Mouse (Mus musculus): Measurements from ENCODE around the gene Gm3173.
"Not testable (repeated sequence)": the region's sequence is repeated elsewhere in the genome, so short reads cannot be mapped to it uniquely, and the experiment has no call there.

Gene Gm3173

DNA sequence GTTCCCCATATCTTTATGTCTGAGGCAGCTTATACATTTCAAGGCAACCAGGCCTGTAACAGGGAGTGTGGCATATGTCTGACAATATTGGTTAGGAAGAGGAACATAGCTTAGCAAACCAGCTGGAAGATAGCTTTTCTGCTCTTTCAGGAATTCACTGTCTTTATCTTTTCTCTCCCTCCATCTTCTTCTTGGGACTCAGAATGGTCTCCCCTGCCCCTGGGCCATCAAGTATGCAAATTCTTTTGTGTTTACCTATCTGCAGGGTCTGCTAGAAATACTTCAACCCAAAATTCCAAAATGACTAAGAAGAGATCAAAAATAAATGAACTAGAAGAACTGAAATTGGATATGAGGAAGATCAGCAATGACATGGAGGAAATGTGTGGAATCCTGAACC lies at the start of gene Gm3173:
Gm3173 (plus strand) TSS at position 301 of the 400 bp plus-strand sequence.
- not testable (repeated sequence) for DNase-seq (ENCODE audit: low spot score)

DNA sequence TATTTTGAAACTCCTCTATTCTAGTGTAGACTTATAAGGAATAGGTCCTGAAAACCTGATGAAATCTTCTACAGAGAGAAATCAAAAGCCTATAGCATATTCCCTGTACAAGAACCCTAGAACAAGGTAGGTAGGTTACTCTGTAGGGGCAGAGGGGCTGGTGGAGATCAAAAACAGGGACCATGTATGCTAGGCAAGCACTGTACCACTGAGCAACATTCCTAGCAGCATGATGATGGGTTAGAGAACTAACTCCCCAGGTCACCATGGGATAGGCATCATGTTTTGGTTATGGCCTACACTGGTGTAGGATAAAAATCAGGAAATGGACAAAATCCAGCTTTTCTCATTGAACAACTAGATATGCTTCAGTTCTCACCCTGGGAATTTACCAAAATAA lies 45.2 kb upstream of the Gm3173 start:
- DNase-seq (ENCODE audit: low spot score): not testable (repeated sequence)

DNA sequence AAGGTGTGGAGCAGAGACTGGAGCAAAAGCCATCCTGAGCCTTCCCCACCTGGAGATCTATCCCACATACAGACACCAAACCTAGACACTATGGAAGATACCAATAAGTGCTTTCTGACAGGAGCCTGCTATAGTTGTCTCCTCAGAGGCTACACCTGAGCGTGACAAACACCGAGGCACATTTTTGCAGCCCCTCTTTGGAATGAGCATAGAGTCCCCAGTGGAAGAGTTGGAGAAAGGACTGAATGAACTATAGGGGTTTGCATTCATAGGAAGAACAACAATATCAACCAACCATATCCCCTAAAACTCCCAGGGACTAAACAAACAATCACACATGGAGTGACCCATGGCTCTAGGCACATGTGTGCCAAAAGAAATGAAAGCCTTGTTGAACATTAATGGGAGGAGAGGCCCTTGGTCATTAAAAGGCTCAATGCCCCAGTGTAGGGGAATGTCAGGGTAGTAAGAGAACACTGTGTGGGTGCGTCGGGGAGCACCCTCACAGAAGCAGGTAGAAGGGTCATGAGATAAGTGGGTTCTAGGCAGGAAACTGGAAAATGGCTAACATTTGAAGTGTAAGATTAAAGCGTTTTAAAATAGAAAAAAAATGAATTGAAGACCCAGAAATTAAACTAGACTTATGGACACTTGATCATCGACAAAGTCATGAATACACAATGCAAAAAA lies 37.8 kb upstream of the Gm3173 start:
- not testable (repeated sequence) for DNase-seq (ENCODE audit: low spot score)

DNA sequence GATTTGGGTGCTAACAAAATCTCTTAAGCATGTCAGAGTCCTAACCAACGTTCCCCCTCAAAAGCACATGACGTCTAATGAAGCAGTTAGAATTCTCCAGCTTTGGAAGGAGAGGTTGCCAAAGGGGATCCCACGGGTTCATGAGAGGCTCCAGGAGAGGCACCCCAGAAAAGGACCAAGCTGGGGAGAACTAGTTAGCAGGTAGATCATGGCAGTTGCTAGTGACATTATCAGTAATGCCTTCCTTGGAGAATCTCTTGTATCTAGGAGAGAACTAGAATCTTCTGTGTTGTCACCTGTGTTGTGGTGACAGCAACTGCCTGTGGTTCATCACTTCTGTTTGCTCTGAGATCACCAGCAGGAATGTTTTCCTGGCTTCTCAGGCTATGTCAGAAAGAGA lies 33.6 kb upstream of the Gm3173 start, which contains the start of gene Gm3159:
Gm3159 (plus strand) TSS at position 301 of the 400 bp plus-strand sequence.
- DNase-seq (ENCODE audit: low spot score): not testable (repeated sequence)

DNA sequence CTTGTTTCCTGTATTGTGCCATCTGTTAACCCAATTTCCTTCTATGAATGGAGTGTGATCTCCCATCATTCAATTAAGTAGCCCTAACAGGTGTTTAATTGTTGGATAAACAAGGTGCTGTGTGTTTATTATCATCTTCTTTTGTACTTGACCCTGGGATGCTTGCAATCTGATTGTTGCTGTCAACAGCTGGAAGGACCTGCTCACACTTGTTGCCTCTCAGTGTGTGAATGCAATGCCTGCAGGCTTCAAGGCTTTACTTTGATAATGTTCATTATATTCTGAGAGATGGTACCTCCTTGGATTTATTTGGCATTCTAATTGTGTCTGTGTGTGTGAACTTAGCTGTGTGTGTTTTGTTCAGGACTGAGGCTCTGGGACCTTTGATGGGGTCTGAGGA lies 32.2 kb upstream of the Gm3173 start:
- DNase-seq (ENCODE audit: low spot score): not testable (repeated sequence)

DNA sequence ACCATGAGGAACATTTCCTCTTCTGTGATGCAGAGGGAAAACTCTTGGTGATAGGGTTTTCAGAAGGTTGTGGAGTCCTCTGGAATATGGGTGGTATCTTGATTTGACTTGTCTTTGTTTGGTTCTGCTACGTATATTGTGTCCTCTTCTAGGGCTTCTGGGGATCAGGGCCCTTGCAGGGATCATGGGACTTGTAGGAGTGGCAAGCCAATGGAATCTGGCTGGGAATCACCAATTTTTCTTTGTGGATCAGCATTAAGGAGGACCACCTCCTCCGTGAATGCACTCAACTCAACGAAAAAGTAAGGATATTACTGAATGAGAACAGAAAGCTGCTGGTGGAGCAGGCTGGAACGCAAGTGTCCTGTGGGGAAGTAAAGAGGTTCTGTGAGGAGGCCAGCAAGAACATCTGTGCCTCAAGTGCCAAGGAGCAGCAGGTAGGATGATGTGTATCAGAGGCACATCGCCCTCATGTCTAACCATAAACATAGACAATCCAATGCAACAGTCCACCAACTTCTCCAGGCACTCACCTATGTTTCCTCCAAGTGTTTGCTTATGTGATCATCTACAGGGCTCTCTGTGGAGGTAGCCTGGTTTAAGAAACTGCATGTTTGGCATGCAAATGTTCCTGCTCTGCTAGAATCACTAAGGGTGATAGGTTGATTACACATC lies 30.5 kb upstream of the Gm3173 start:
- not testable (repeated sequence) for DNase-seq (ENCODE audit: low spot score)

DNA sequence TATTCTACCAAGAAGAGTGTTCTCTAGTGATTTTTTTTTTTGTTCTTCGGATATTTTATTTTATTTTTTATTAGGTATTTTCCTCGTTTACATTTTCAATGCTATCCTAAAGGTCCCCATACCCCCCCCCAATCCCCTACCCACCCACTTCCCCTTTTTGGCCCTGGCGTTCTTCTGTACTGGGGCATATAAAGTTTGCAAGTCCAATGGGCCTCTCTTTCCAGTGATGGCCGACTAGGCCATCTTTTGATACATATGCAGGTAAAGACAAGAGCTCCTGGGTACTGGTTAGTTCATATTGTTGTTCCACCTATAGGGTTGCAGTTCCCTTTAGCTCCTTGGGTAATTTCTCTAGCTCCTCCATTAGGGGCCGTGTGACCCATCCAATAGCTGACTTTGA lies 29.5 kb upstream of the Gm3173 start:
- DNase-seq (ENCODE audit: low spot score): not testable (repeated sequence)

DNA sequence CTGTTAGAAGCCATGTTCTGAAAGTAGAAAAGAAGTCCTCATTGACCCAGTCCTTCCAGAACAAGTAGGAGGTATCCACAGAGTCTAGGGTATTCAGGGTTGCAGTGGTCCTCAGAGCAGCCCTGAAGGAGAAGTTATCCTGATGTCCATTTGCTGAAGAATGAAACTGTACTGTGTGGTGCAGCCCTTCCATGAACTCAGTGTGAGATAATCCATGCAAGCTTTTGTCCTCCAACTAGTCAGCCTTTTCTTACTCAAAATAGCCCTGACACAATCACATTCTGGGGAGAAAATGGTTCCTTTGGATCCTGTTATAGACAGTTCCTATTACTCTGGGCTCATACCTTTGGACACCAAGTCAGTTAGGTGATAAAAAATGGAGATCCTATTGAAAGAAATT lies 27.0 kb upstream of the Gm3173 start:
- not testable (repeated sequence) for DNase-seq (ENCODE audit: low spot score)

DNA sequence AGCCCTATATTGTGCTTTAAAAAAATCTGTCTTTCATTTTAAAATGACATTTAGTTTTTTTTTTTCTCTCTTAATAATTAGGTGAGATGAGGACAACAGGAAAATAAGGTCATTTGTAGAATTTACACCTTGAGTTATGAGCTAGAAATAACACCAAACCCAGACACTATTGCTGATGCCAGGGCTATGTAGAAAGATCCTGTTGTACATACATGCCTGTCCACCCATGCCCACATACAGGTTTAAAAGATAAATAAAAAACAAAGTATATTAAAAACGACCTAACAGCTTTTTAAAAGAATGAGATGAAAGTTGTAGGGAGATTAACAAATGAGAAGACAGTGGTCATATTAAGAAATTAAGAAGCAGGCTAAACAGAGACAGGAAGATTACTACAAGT lies 20.9 kb upstream of the Gm3173 start:
- DNase-seq (ENCODE audit: low spot score): not testable (repeated sequence)

DNA sequence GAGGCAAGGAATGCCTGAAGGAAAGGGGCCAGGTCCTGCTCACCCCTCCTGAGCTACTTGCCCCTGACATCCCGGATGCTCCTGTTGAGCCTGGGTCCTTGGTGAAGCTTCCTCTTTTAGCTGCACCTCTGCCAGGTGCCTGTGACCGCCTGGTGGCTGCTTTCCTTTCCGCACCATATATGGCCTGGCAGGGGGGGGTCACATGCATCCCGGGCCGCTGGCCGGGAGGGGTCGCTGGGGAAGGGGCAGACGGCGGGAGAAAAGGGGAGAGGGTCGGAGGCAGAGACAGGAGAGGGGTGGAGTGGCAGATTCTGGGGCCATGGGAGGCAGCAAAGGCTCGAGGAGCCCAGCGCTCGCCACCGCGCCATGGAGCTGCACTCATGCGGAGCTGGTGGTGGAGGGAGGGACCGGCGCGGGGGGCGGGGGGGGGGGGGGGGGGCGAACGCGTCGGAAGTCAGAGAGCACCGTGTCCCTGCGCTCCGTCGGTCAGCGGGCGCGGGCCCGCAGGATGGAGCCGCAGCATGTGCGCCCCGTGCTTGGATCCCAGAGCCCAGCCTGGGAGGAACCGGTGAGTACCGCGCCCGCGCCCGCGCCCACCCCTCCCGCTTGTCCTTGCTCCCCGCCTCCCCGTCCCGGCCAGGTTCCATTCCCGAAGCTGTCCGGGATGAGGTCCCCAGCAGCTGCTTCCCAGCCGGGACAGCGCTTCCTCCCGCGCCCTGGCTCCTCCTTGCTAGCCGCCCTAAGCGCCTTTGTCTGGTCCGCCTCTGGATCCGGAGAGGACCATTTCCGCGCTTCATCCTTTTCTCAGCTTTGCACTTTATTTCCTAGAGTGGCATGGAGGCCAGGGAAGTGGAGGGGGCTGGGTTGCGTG lies 15.6 kb upstream of the Gm3173 start, which contains the start of gene Gm3164:
Gm3164 (plus strand) TSS at position 484 of the 871 bp plus-strand sequence.
- DNase-seq (ENCODE audit: low spot score): not testable (repeated sequence)

DNA sequence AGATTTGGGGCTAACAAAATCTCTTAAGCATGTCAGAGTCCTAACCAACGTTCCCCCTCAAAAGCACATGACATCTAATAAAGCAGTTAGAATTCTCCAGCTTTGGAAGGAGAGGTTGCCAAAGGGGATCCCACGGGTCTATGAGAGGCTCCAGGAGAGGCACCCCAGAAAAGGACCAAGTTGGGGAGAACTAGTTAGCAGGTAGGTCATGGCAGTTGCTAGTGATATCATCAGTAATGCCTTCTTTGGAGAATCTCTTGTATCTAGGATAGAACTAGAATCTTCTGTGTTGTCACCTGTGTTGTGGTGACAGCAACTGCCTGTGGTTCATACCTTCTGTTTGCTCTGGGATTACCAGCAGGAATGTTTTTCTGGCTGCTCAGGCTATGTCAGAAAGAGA lies 50.7 kb downstream of the Gm3173 start, which contains the start of gene Gm3182:
Gm3182 (plus strand) TSS at position 301 of the 400 bp plus-strand sequence.
- DNase-seq (ENCODE audit: low spot score): not testable (repeated sequence)

DNA sequence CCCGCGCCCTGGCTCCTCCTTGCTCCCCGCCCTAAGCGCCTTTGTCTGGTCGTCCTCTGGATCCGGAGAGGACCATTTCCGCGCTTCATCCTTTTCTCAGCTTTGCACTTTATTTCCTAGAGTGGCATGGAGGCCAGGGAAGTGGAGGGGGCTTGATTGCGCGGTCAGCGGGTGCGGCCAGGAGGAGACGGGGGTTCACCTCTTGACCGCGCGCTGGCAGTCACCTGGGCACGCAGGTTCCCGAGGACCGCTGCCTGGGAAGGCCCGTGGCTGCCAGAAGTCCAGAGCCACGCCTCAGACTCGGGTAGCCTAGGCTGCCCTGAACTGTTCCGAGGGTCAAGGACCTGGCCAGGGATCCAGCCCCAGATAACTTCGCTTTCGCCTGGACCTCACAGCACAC lies 68.6 kb downstream of the Gm3173 start:
- DNase-seq (ENCODE audit: low spot score): not testable (repeated sequence)

DNA sequence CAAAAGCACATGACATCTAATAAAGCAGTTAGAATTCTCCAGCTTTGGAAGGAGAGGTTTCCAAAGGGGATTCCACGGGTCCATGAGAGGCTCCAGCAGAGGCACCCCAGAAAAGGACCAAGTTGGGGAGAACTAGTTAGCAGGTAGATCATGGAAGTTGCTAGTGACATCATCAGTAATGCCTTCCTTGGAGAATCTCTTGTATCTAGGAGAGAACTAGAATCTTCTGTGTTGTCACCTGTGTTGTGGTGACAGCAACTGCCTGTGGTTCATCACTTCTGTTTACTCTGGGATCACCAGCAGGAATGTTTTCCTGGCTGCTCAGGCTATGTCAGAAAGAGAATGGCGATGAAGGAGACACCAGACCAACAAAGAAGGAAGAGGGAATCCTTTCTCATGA lies 124.3 kb downstream of the Gm3173 start, which contains the start of gene Gm3047:
Gm3047 (plus strand) TSS at position 301 of the 400 bp plus-strand sequence.
- not testable (repeated sequence) for DNase-seq (ENCODE audit: low spot score)
